22 mouse cellular contexts compared by ENCODE assay signal in genomic region chr8:61305451-61306070, GRCm38 (mm10).
DNase-seq lines count a peak whose midpoint lies in the region; ATAC-seq and TF ChIP-seq lines count a peak whose summit lies in the region.
"Had no signal": no experiment of that assay in that cellular context is flagged by ENCODE, and none has a peak within 500 bp of the region (broad histone marks: within the 10 kb centered on the region; RNA-seq: fewer than 3 reads in every experiment).

No protein-coding gene starts in this region.

- ATAC-seq in CD4-positive, CD25-positive, alpha-beta regulatory T cell, adult 4 months, result peak; percentile 81
- ATAC-seq in common myeloid progenitor, adult 5-6 weeks (replicated peaks; ENCODE audit: low read depth, poor library complexity, severe bottlenecking), result peak; percentile 36; the same call in 1 of the 2 replicates
- ATAC-seq: forebrain, embryonic 15.5 days had no signal

- no peak for DNase-seq in layer of hippocampus, adult 2 months (ENCODE audit: low spot score in 2 of 2)
- DNase-seq in layer of hippocampus, adult 8-10 months (ENCODE audit: low spot score in 2 of 2), result no peak
- DNase-seq in thymus, postnatal 4 days, result no peak
- DNase-seq in urinary bladder, postnatal 36 days (ENCODE audit: low spot score in 2 of 2), result no peak
- no peak for DNase-seq in spleen, postnatal 4 days (ENCODE audit: low spot score in 2 of 2)
- DNase-seq: adrenal gland, adult 8-10 months; cerebellum, adult 2 months; cerebellum, postnatal 36 days; gastrocnemius, postnatal 14 days; heart, adult 18-20 months; kidney, adult 18-20 months; left cerebral cortex, postnatal 4 days; thymus, adult 2 months had no signal

- no peak overlapping the region for H3K4me3 ChIP-seq in layer of hippocampus, adult 2 months
- H3K4me3 ChIP-seq: embryonic facial prominence, embryonic 15.5 days; forebrain, embryonic 15.5 days; heart, embryonic 13.5 days; hindbrain, embryonic 15.5 days; limb, embryonic 15.5 days had no signal

- TF ChIP-seq CTCF in layer of hippocampus, adult 2 months (conservative IDR thresholded peaks at IDR 0.05), result no peak

- peak overlapping the region; percentile 44 for H3K27ac ChIP-seq in layer of hippocampus, adult 2 months
- H3K27ac ChIP-seq: embryonic facial prominence, embryonic 15.5 days; forebrain, embryonic 15.5 days; heart, embryonic 13.5 days; hindbrain, embryonic 15.5 days; kidney, postnatal 0 days; limb, embryonic 15.5 days; stomach, postnatal 0 days had no signal
